Mouse (Mus musculus) heart, embryonic 13.5 days (tissue): Measurements from ENCODE around the gene Cend1. TPM values are rescaled to one million over a fixed set of nuclear protein-coding genes. Genes with fewer than 3 reads are reported as not detected.
A peak's percentile ranks its signal among the peaks of the same experiment; 100 is the strongest.

Experiments used
- ATAC-seq: fragments of 200-750 bp; cut with Nextera tagmentation; 2 replicates; pipeline ENCODE4 v1.8.0; 2017; ENCODE audit warnings: moderate TSS enrichment; ENCODE audit not compliant: insufficient number of reproducible peaks, low FRiP score, low TSS enrichment; ENCODE audit errors: extremely low read depth
- H3K27ac ChIP-seq: fragments of 300-500 bp; sonication (generic); replicated peaks from 2 replicates; pipeline ENCODE4 v1.5.1; 2015; ENCODE audit warnings: moderate library complexity, mild to moderate bottlenecking, inconsistent platforms
- H3K27me3 ChIP-seq: fragments of 300-500 bp; sonication (generic); replicated peaks from 2 replicates; pipeline ENCODE4 v1.6.1; 2015; ENCODE audit warnings: mild to moderate bottlenecking, inconsistent platforms
- H3K36me3 ChIP-seq: fragments of 300-500 bp; sonication (generic); 2 replicates; pipeline ENCODE4 v1.6.1; 2015; ENCODE audit warnings: mild to moderate bottlenecking, inconsistent platforms
- H3K4me1 ChIP-seq: fragments of 300-500 bp; sonication (generic); 2 replicates; pipeline ENCODE4 v1.6.1; 2015; ENCODE audit warnings: inconsistent platforms
- H3K4me2 ChIP-seq: fragments of 300-500 bp; sonication (generic); 2 replicates; pipeline ENCODE4 v1.6.1; 2015; ENCODE audit warnings: inconsistent platforms, mild to moderate bottlenecking, moderate library complexity
- H3K4me3 ChIP-seq: fragments of 300-500 bp; sonication (generic); 2 replicates; pipeline ENCODE4 v1.5.1; 2015; ENCODE audit warnings: moderate library complexity, mild to moderate bottlenecking, inconsistent platforms
- H3K9ac ChIP-seq: fragments of 300-500 bp; sonication (generic); 2 replicates; pipeline ENCODE4 v1.6.1; 2015; ENCODE audit warnings: inconsistent platforms, mild to moderate bottlenecking, moderate library complexity
- H3K9me3 ChIP-seq: fragments of 300-500 bp; sonication (generic); 2 replicates; pipeline ENCODE4 v1.6.1; 2016; ENCODE audit warnings: inconsistent platforms
- WGBS: fragments of 180-500 bp; shearing (Covaris S2); methylation state at CpG from one replicate; pipeline ENCODE4 v1.1.7; 2015; ENCODE audit warnings: mixed read lengths; 5-methylcytosine and 5-hydroxymethylcytosine counted together
- polyA plus RNA-seq: library from polyadenylated mRNA; unstranded; fragments of >200 nt; fragmentation: Nextera tagmentation; extraction: Ambion mirVana; gene quantifications from 2 replicates; pipeline ENCODE4 v1.2.1, GENCODE M21; 2015

Gene Cend1
- polyA plus RNA-seq, 1 experiment from 2014 or later: 8.1 TPM

DNA sequence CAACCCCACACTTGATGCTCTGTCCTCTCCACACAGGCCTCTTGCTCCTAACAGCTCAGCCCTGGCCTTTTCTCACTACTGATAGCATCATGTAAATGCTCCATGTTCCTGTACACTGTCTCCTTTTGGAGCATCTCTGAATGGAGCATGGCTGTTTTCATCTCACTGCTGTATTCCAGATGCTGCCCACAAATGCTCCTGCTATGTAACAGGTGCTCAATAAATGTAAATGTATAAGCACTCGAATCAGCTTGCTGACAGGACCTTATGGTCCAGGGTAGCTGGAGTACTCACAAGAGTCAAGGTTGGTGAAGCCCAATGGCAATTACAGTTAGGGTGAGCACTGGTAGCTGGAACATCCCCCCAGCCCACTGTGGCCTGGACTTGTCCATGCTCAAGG lies 41.9 kb upstream of the Cend1 start:
- Histone ChIP-seq H3K4me3 (no peak overlapping the region), H3K27ac (no peak overlapping the region), H3K9ac (no peak overlapping the region), H3K4me2 (no peak overlapping the region), H3K4me1 (peaks cover 60% of the 10 kb centered on the region), H3K9me3 (no peaks in the 10 kb centered on the region), H3K36me3 (peaks cover 39% of the 10 kb centered on the region), H3K27me3 (no peaks in the 10 kb centered on the region)
- no peak for ATAC-seq
- WGBS: 83% methylated on average over 1 of the region's 1 CpGs

DNA sequence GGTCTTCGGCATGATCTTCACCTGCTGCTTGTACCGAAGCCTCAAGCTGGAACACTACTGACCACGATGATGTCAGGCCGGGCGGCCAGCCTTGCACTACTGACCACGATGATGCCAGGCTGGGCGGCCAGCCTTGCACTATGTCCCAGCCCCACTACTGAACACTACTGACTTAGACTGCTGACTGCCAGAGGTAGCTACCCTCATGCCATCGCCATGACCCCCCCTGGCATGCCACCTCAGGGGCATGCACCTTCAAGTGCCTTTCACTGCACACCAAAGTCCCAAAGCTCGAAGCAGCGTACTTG lies 41.3 kb upstream of the Cend1 start:
- ATAC-seq: no peak
- Histone ChIP-seq H3K27ac (no peak overlapping the region), H3K36me3 (peaks cover 39% of the 10 kb centered on the region), H3K9ac (no peak overlapping the region), H3K27me3 (peaks cover 5% of the 10 kb centered on the region), H3K9me3 (no peaks in the 10 kb centered on the region), H3K4me3 (no peak overlapping the region), H3K4me2 (no peak overlapping the region), H3K4me1 (peaks cover 60% of the 10 kb centered on the region)
- WGBS: 94% methylated on average over 10 of the region's 10 CpGs

DNA sequence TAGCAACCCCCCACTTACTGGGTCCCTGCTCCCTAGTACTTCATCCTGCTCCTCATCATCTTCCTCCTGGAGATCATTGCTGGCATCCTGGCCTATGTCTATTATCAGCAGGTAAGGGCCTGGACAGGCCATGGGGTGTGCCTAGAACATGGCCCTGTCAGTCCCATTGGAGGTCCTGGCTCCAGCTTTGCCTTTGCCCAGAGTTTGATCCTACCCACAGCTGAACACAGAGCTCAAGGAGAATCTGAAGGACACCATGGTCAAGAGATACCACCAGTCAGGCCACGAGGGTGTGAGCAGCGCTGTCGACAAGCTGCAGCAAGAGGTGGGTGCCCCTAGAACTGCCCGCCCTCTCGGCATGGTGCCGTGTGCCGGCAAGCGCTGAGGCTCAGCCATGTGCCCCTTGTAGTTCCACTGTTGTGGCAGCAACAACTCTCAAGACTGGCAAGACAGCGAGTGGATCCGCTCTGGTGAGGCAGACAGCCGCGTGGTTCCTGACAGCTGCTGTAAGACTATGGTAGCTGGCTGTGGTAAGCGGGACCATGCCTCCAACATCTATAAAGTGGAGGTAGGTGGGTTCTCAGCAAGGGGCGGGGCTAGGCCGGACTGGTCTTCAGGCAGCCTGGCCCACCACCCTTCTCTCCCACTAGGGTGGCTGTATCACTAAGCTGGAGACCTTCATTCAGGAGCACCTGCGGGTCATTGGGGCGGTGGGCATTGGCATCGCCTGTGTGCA lies 40.8 kb upstream of the Cend1 start:
- peaks cover 39% of the 10 kb centered on the region for H3K36me3 ChIP-seq
- peaks cover 64% of the 10 kb centered on the region for H3K4me1 ChIP-seq
- no peaks in the 10 kb centered on the region for H3K9me3 ChIP-seq
- peak overlapping the region; percentile 84 for H3K4me2 ChIP-seq
- peaks cover 11% of the 10 kb centered on the region for H3K27me3 ChIP-seq
- peak overlapping the region; percentile 94 for H3K27ac ChIP-seq
- WGBS: 78% methylated on average over 18 of the region's 18 CpGs
- peak overlapping the region; percentile 94 for H3K9ac ChIP-seq
- no peak for ATAC-seq
- 0 out of 2 replicates have a peak overlapping the region, but pooled peaks have one; percentile 82 for H3K4me3 ChIP-seq

DNA sequence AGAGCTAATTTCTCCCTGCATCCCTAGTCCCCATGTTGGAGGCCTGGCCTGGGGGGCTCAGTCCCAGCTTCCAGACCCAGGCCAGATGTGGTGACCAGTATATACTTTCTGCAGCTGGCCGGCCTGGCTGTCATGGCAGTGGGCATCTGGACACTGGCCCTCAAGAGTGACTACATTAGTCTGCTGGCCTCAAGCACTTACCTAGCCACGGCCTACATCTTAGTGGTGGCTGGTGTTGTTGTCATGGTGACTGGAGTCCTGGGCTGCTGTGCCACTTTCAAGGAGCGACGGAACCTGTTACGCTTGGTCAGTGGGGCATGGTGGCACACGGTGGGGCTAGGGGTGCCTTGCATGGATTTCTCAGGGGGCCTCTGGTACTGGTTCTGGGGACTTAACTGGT lies 40.1 kb upstream of the Cend1 start:
- no peaks in the 10 kb centered on the region for H3K9me3 ChIP-seq
- peak overlapping the region; percentile 94 for H3K9ac ChIP-seq
- H3K4me2 ChIP-seq: peak overlapping the region; percentile 84
- peaks cover 69% of the 10 kb centered on the region for H3K4me1 ChIP-seq
- H3K27me3 ChIP-seq: peaks cover 18% of the 10 kb centered on the region
- no peak for ATAC-seq
- WGBS: 82% methylated on average over 6 of the region's 6 CpGs
- H3K4me3 ChIP-seq: peak overlapping the region; percentile 82
- peak overlapping the region; percentile 94 for H3K27ac ChIP-seq
- H3K36me3 ChIP-seq: peaks cover 39% of the 10 kb centered on the region

DNA sequence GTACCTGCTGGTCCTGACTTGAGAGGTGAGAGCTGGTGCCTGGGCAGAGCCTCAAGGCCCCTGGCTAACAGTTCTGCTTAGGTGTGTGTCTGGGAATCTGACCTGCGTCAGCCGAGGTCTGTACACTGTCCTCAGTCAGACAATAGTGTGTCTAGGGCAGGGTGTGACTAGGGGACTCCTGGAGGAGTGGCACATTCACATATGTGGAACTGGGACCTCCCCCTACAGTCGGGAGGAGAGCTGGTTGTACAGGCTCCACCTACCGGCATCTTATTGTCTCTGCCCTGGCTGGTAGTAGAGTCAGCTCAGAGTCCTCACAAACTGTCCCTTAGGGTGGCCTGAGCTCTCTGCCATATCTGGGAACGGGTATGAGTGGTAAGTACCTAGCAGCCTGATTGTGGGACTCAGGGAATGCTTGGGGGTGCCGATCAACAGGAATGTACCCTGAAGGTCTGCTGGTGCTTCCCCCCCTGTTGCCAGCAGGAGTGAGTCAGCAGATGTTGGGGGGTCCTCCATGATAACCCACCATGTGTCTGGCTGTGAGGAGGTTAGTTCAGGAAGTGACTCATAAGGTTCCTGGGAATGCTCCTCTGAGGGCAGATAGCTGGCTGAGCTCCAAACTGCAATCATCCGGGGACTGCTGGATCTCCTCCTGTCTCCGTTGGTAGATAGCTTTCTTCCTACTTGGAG lies 39.4 kb upstream of the Cend1 start:
- Histone ChIP-seq H3K27ac (peak overlapping the region; percentile 94), H3K9ac (peak overlapping the region; percentile 94), H3K4me1 (peaks cover 69% of the 10 kb centered on the region), H3K9me3 (no peaks in the 10 kb centered on the region), H3K4me3 (peak overlapping the region; percentile 82), H3K36me3 (peaks cover 39% of the 10 kb centered on the region), H3K27me3 (peaks cover 25% of the 10 kb centered on the region), H3K4me2 (peak overlapping the region; percentile 84)
- peak; percentile 64 for ATAC-seq
- 2% methylated on average over 8 of the region's 8 CpGs for WGBS

DNA sequence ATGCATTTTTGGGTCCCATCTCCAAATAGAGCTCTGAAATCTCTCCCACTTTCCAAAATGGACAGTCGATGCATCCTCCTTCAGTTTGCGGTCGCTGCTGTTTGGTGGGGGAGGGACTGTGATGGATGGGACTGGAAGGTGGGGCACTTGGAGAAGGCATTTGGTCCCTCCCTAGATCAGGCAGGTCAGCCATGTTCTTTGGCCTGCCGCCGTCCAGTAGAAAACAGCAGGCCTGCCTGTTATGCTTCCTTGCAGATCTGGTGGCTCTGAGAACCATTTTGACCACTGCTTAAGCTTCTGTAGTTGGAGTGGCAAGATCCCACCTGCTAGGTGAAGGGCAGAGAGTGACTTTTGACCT lies 38.9 kb upstream of the Cend1 start:
- Histone ChIP-seq H3K27me3 (peaks cover 30% of the 10 kb centered on the region), H3K27ac (peak overlapping the region; percentile 94), H3K9me3 (no peaks in the 10 kb centered on the region), H3K4me3 (peak overlapping the region; percentile 82), H3K4me1 (peaks cover 70% of the 10 kb centered on the region), H3K4me2 (peak overlapping the region; percentile 84), H3K36me3 (peaks cover 39% of the 10 kb centered on the region), H3K9ac (peak overlapping the region; percentile 94)
- ATAC-seq: no peak
- 16% methylated on average over 5 of the region's 5 CpGs for WGBS

DNA sequence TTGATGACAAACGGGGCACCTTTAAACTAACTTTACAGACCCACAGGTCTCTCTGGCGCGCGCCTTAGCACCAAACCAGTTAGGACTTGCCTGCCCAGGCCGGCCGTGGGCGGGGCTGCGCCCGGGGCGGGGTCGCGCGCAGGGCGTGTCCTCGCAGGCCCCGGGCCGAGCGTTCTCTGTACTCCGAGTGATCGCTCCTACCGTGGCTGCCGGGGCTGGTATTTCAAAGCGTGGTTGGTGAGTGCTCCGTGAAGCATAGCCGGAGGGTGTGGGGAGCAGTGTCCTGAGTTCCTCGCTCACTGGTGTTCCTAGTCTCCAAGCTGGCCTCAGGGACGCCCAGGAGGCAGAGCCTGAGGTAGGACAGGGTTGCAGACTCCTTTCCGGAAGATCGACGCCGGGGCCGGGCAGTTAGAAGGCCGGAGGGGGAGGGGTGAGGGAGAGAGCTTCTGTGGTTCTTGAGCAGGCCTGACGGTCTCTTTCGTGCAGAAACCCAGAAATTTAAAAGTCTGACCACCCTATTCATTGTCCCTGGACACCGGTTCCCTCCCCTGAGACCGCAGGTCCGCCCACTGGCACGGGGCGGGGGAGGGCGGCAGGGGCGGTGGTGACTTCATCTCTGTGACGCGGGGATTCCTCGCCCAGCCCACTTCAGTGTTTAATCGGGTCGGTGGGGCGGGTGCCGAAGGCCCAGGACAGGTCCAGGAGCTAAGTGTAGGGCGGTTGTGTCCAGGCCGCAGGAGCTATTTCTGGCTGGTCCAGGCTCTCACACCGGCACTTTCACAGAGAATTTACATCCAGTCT lies 38.1 kb upstream of the Cend1 start, which contains the start of gene Cd151:
Cd151 (plus strand) TSS at position 163 of the 801 bp plus-strand sequence.
- peak within 1 kb of the TSS; percentile 82 for H3K4me3 ChIP-seq
- no peaks in the 10 kb centered on the region for H3K9me3 ChIP-seq
- peaks cover 34% of the 10 kb centered on the region for H3K36me3 ChIP-seq
- H3K9ac ChIP-seq: peak within 1 kb of the TSS; percentile 94
- H3K4me1 ChIP-seq: peaks cover 68% of the 10 kb centered on the region
- peak within 1 kb of the TSS; percentile 84 for H3K4me2 ChIP-seq
- ATAC-seq: peak; percentile 71
- H3K27ac ChIP-seq: peak within 1 kb of the TSS; percentile 94
- WGBS: under 1% methylated on average over 52 of the region's 52 CpGs
- H3K27me3 ChIP-seq: peaks cover 37% of the 10 kb centered on the region

DNA sequence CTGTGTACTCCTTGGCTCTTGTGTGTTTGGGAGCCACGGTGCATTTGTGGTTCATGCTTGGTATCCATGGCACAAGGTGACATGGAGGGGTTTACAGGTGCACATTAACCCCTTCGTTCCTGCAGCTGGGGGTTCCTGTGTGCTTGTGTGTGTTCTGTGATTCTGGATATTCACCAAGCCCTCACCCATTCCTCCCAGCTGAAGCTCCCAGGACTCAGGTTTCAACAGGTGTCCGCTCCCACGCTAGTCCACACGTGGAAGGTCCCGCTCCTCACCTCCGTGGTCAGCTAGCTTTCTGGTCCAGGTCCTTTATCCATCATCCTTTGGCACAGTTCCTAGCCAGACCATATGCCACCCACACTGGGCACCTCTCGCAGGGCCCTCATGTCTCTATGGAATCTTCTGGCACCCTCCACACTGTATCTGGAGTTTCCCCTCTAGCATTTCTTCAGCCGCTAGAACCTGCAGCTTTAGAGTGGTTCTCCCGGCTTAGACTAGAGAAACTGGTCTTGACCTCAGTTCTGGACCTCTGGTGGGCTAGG lies 37.4 kb upstream of the Cend1 start:
- H3K27me3 ChIP-seq: peaks cover 45% of the 10 kb centered on the region
- H3K4me2 ChIP-seq: peak overlapping the region; percentile 84
- no peak for ATAC-seq
- H3K4me3 ChIP-seq: peak overlapping the region; percentile 82
- H3K4me1 ChIP-seq: peaks cover 76% of the 10 kb centered on the region
- H3K9me3 ChIP-seq: no peaks in the 10 kb centered on the region
- peak overlapping the region; percentile 94 for H3K27ac ChIP-seq
- WGBS: 57% methylated on average over 10 of the region's 10 CpGs
- H3K9ac ChIP-seq: peak overlapping the region; percentile 94
- H3K36me3 ChIP-seq: peaks cover 26% of the 10 kb centered on the region

DNA sequence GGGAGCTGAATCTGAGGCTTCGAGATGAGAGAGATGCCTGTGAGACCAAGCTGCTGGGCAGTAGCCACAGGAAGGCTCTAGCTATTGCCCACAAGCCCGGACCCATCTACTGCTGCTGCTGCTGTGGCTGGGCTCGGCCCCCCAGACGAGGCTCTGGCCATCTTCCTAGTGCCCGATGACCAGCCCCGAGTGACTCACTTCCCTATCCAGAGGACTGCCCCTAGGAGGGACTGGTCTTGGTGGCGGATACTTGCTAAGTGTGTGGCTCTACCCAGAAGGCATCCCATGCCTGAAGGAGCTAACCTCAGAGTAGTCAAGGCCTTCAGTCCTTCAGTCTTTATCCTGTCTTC lies 36.7 kb upstream of the Cend1 start:
- Histone ChIP-seq H3K9me3 (no peaks in the 10 kb centered on the region), H3K4me3 (no peak overlapping the region), H3K36me3 (peaks cover 19% of the 10 kb centered on the region), H3K4me1 (peaks cover 82% of the 10 kb centered on the region), H3K27me3 (peaks cover 51% of the 10 kb centered on the region), H3K4me2 (peak overlapping the region; percentile 61; the same call in 1 of the 2 replicates), H3K9ac (peak overlapping the region; percentile 50; the same call in 1 of the 2 replicates), H3K27ac (peak overlapping the region; percentile 59)
- WGBS: 59% methylated on average over 7 of the region's 7 CpGs
- ATAC-seq: no peak

DNA sequence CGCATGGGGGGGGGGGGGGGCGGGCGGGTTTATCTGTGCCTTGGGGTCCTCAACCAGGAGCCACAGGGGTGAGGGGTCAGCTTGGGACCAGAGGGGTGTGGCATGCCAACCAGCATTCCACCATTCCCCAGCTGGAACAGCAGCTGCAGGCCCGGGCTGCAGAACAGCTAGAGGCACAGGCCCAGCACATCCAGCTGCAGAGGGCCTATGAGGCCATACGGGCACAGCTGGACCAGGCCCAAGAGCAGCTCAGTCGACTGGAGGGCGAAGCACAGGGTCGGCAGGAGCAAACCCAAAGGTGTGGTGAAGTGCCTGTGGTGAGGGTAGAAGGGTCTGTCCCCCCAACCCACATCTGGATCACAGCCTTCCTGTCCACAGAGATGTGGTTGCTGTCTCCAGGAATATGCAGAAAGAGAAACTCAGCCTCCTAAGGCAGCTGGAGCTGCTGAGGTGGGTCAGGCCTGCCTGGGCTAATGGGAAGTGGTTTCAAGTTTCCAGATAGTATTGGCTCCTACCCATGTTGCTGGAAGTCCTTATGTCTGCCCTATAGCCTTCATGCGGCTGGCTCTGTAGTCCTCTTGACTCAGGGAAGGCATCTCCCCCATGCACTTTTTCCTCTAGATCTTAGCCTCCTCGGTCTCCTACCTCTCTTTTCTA lies 36.2 kb upstream of the Cend1 start:
- Histone ChIP-seq H3K36me3 (peaks cover 14% of the 10 kb centered on the region), H3K27me3 (peaks cover 56% of the 10 kb centered on the region), H3K9me3 (no peaks in the 10 kb centered on the region), H3K9ac (peak overlapping the region; percentile 50; the same call in 1 of the 2 replicates), H3K4me1 (peaks cover 83% of the 10 kb centered on the region), H3K4me3 (peak overlapping the region; percentile 35; the same call in 1 of the 2 replicates), H3K4me2 (peak overlapping the region; percentile 61), H3K27ac (peak overlapping the region; percentile 59)
- WGBS: 35% methylated on average over 9 of the region's 10 CpGs
- no peak for ATAC-seq
